Mouse (Mus musculus) brain, embryonic 14.5 days (tissue): Measurements from ENCODE around the gene Grid2ip.

Experiments
- CTCF ChIP-seq: fragments of 200-500 bp; IDR thresholded peaks from 2 replicates; pipeline ENCODE4 v1.5.1; 2012; ENCODE audit warnings: inconsistent platforms, mild to moderate bottlenecking, moderate library complexity, borderline replicate concordance; ENCODE audit not compliant: insufficient read depth, insufficient read length; ENCODE audit errors: extremely low read depth
- POLR2A ChIP-seq: fragments of 200-500 bp; IDR thresholded peaks from 2 replicates; pipeline ENCODE4 v1.6.1; 2012; ENCODE audit warnings: mild to moderate bottlenecking, inconsistent platforms, borderline replicate concordance; ENCODE audit not compliant: poor library complexity, insufficient read depth, insufficient read length, severe bottlenecking; ENCODE audit errors: extremely low read depth

DNA sequence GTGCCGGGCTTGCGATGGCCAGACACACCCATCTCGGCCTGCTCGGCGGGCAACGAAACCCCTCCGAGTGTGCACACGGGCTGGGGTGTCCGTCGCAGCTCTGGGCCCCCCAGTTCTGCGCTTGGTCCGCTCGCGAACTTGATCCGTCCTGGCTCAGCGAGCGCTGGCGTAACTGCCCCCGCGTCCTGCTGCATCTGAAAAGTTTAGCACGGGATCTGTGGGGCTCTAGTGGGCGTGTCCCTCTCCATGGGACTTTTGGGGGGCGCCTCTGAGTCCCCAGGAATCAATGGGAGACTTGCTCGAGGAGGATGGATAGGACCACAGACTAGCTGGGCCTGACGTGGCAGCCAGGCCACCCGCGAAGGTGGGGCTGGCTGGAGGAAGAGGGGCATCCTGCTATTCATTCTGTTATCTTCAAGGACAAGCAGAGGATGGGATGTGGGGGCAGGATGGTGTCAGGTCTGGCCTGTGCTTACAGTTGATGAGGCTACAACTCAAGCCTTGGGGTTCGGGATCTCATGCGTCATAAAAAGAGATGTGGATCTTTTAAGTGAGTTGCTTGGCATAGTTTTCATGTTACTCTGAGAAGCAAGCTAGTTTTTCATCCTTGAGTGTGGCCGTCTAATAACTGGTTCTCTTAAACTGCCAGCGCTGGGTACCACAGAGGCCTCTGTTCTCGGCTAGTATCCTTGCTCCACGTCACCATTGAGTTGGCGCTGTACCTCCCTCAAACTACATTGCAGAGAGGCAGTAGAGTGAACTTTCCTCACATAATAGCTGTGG, 47.2 kb downstream of the Grid2ip start:
- no peak for TF ChIP-seq CTCF
- TF ChIP-seq POLR2A = no peak
